ENCODE assay signal across 15 mouse cellular contexts in genomic region chr4:44532731-44533130, GRCm38 (mm10).
DNase-seq lines count a peak whose midpoint lies in the region.
"Had no signal": no experiment of that assay in that cellular context is flagged by ENCODE, and none has a peak within 500 bp of the region (broad histone marks: within the 10 kb centered on the region; RNA-seq: fewer than 3 reads in every experiment).

No protein-coding gene starts in this region.

- peak; percentile 42 for DNase-seq in adrenal gland, adult 2 months
- DNase-seq in adrenal gland, adult 18-20 months (ENCODE audit: low spot score in 2 of 2), result no peak
- DNase-seq in adrenal gland, postnatal 10 days, result peak; percentile 37
- peak; percentile 33 to 53 for DNase-seq in adrenal gland, postnatal 36 days
- no peak for DNase-seq in frontal cortex, postnatal 25 days (ENCODE audit: low spot score in 2 of 2)
- DNase-seq in right cerebral cortex, postnatal 25 days, result no peak
- DNase-seq: cerebellum, adult 18-20 months; cerebellum, adult 9-10 months; cerebellum, postnatal 14 days; gastrocnemius, postnatal 25 days; heart, adult 18-20 months; heart, postnatal 10 days; heart, postnatal 36 days; kidney, adult 11 months; kidney, adult 8-10 months had no signal

Comparison
In these comparisons a context has a peak if more than half of its experiments do, and no peak if none do; other contexts are left out.
1. DNase-seq: peak in adrenal gland, adult 2 months (single experiment), adrenal gland, postnatal 10 days (single experiment) and adrenal gland, postnatal 36 days (2 of 2); none in adrenal gland, adult 18-20 months (0 of 2), frontal cortex, postnatal 25 days (0 of 2) and right cerebral cortex, postnatal 25 days (single experiment).